Mouse (Mus musculus): Measurements from ENCODE around the gene Mapkapk2.

- no peak for TF ChIP-seq CTCF (IDR thresholded peaks at IDR 0.05; ENCODE audit: borderline replicate concordance, insufficient read depth, low read depth, low read length)
- no peak for TF ChIP-seq POLR2A (IDR thresholded peaks at IDR 0.05; ENCODE audit: borderline replicate concordance, insufficient read depth, low read length)
These were observed 54.0 kb downstream of the Mapkapk2 start for GRCm38 (mm10) chr1:131043636-131044035.
